Mouse (Mus musculus): ENCODE measurements around the gene Ppp1r27. TPM values are rescaled to one million over a fixed set of nuclear protein-coding genes. Genes with fewer than 3 reads are reported as not detected.
"Not testable (repeated sequence)": the region's sequence is repeated elsewhere in the genome, so short reads cannot be mapped to it uniquely, and the experiment has no call there.

Gene Ppp1r27
- polyA plus RNA-seq, 1 experiment from 2014 or later: 0.50 TPM

DNA sequence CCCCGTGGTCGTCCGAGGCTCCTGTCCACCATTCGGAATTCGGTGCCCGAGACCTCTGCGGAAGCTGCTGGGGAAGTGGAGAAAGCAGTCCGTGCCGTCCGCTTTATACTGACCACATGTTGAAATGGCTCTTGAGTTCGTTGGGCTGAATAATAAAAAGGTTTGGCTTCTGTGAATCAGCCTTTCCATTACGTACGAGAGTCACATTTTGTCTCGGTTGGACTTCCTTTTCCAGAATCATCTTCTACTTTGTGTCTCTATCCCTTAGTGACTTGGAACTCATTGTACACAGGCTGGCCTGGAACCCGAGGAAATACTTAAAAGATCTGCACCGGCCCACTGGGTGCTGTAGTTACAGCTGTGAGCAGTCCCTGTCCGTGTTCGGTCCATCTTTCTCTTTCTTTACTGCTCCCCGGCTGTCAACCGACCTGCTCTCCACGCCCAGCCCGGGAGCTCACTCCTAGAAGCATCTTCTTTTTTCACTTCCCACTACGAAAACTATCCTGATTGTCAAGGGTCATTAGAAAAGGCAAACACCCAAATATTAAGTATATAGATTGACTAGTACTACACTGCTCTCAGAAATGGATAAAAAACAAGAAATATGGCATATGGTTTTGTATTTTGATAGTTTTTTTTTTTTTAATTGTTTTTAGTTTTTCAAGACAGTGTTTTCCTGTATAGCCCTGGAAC lies 22.8 kb upstream of the Ppp1r27 start:
- peak overlapping the region; percentile 96 for H3K27ac ChIP-seq
- H3K9me3 ChIP-seq (replicated peaks): no peaks in the 10 kb centered on the region
- ATAC-seq (replicated peaks; ENCODE audit: insufficient number of reproducible peaks, insufficient read depth, low FRiP score, low read depth): no peak; the same call in 1 of the 2 replicates
- H3K4me3 ChIP-seq: peak overlapping the region; percentile 93
- H3K4me2 ChIP-seq: peak overlapping the region; percentile 83
- H3K9ac ChIP-seq: peak overlapping the region; percentile 79
- H3K27me3 ChIP-seq: no peaks in the 10 kb centered on the region
- WGBS: 0% methylated on average over 23 of the region's 23 CpGs
- peaks cover 22% of the 10 kb centered on the region for H3K4me1 ChIP-seq (replicated peaks)
- H3K36me3 ChIP-seq: peaks cover 39% of the 10 kb centered on the region

GRCm38 (mm10) chr11:120572752-120573584 lies 22.0 kb upstream of the Ppp1r27 start, which contains the start of gene P4hb:
Gene P4hb (minus strand): TSS chr11:120573253.
- WGBS: under 1% methylated on average over 87 of the region's 94 CpGs
- peak; percentile 97 for ATAC-seq (replicated peaks; ENCODE audit: insufficient number of reproducible peaks, insufficient read depth, low FRiP score, low read depth)
- peak within 1 kb of the TSS; percentile 93 for H3K4me3 ChIP-seq
- peak within 1 kb of the TSS; percentile 83 for H3K4me2 ChIP-seq
- H3K27ac ChIP-seq: peak within 1 kb of the TSS; percentile 96
- peaks cover 39% of the 10 kb centered on the region for H3K36me3 ChIP-seq
- H3K4me1 ChIP-seq (replicated peaks): peaks cover 22% of the 10 kb centered on the region
- H3K9me3 ChIP-seq (replicated peaks): no peaks in the 10 kb centered on the region
- no peaks in the 10 kb centered on the region for H3K27me3 ChIP-seq
- peak within 1 kb of the TSS; percentile 93 for H3K9ac ChIP-seq

GRCm38 (mm10) chr11:120572417-120572751 lies 21.5 kb upstream of the Ppp1r27 start:
- ATAC-seq (replicated peaks; ENCODE audit: insufficient number of reproducible peaks, insufficient read depth, low FRiP score, low read depth): peak; percentile 16
- Histone ChIP-seq H3K36me3 (peaks cover 39% of the 10 kb centered on the region), H3K9me3 (replicated peaks) (no peaks in the 10 kb centered on the region), H3K4me3 (peak overlapping the region; percentile 93), H3K27me3 (no peaks in the 10 kb centered on the region), H3K9ac (peak overlapping the region; percentile 93), H3K4me1 (replicated peaks) (peaks cover 22% of the 10 kb centered on the region), H3K27ac (peak overlapping the region; percentile 89), H3K4me2 (peak overlapping the region; percentile 70)
- whole genome bisulfite sequencing: under 1% methylated on average over 24 of the region's 24 CpGs

DNA sequence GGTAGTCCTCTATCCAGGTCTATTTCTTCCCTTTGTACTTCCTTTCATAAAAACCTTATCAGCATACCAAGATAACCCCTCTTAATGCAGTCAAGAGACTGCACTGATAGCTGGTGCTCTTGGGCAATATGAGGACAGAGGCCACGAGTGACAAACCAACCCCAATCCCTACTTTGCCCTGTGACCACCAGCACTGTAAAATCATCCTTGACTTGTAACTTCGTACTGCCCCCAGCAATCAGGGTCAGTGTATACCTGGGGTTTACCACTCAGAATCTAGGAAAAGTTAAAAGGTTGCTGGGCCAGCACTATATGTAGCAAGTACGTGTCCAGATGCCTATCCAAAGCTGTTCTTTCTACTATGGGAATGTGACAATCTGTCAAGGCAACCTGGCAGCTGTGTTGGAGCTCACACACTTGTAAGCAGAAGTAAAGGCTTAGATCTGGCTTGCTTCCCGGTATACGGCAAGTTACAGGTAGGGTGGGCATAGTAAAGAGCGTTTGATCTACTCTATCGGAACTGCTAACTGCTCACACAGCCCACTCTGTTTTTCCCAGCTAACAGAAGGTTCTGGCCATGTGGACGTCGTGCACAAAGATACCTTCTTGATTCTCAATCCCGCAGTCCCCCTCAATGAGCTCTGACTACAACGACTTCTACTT lies 21.0 kb upstream of the Ppp1r27 start:
- Histone ChIP-seq H3K4me2 (peak overlapping the region; percentile 70), H3K36me3 (peaks cover 40% of the 10 kb centered on the region), H3K9me3 (replicated peaks) (no peaks in the 10 kb centered on the region), H3K27me3 (no peaks in the 10 kb centered on the region), H3K27ac (peak overlapping the region; percentile 89), H3K9ac (peak overlapping the region; percentile 93), H3K4me1 (replicated peaks) (peaks cover 22% of the 10 kb centered on the region), H3K4me3 (peak overlapping the region; percentile 93)
- WGBS: 4% methylated on average over 11 of the region's 11 CpGs
- ATAC-seq (replicated peaks; ENCODE audit: insufficient number of reproducible peaks, insufficient read depth, low FRiP score, low read depth): no peak

DNA sequence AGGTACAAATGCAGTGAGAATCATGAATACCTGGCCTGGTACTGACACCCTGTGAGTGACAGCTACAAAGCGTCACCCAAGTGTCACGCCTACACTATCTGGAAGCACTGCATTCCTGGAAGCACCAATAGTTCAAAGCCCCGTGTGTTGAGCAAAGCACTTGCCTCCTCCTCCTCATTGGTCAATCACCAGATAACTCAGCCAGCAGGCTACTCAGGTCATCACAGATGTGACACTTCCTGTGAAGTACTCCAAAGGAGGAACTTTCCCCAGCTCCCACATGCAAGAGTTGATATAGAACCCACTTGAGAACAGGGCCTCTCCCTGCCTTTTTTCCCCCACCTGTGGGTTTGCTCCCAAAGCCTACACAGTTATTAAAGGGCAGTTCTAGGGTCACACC lies 20.2 kb upstream of the Ppp1r27 start:
- 39% methylated on average over 3 of the region's 3 CpGs for WGBS
- peak overlapping the region; percentile 93 for H3K9ac ChIP-seq
- peaks cover 22% of the 10 kb centered on the region for H3K4me1 ChIP-seq (replicated peaks)
- no peak overlapping the region for H3K27ac ChIP-seq
- H3K4me3 ChIP-seq: peak overlapping the region; percentile 93
- no peaks in the 10 kb centered on the region for H3K9me3 ChIP-seq (replicated peaks)
- H3K4me2 ChIP-seq: peak overlapping the region; percentile 70
- no peaks in the 10 kb centered on the region for H3K27me3 ChIP-seq
- peaks cover 48% of the 10 kb centered on the region for H3K36me3 ChIP-seq
- ATAC-seq (replicated peaks; ENCODE audit: insufficient number of reproducible peaks, insufficient read depth, low FRiP score, low read depth): no peak

DNA sequence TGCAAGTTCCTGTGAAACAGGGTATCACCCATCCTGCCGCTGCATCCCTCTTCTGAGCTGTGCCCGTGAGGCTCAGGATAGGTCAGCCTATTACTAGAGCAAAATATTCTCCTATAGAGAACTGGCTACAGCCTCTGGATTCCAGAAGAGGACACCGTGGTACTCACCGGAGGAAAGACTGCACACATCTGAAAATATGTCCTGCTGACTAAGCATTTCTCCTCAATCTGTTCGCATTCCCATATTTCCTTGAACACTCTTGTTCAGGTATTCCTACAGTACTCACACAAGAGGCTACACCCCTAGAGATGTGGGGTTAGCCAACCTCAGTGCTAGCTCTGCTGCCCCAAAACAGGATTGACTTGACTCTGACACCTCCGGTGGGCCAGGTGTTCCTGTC lies 17.4 kb upstream of the Ppp1r27 start:
- H3K9me3 ChIP-seq (replicated peaks): no peaks in the 10 kb centered on the region
- H3K36me3 ChIP-seq: peaks cover 73% of the 10 kb centered on the region
- no peak overlapping the region for H3K4me3 ChIP-seq
- H3K4me2 ChIP-seq: no peak overlapping the region
- no peak overlapping the region for H3K27ac ChIP-seq
- H3K4me1 ChIP-seq (replicated peaks): peaks cover 14% of the 10 kb centered on the region
- no peaks in the 10 kb centered on the region for H3K27me3 ChIP-seq
- no peak for ATAC-seq (replicated peaks; ENCODE audit: insufficient number of reproducible peaks, insufficient read depth, low FRiP score, low read depth)
- 83% methylated on average over 6 of the region's 6 CpGs for WGBS
- H3K9ac ChIP-seq: no peak overlapping the region

DNA sequence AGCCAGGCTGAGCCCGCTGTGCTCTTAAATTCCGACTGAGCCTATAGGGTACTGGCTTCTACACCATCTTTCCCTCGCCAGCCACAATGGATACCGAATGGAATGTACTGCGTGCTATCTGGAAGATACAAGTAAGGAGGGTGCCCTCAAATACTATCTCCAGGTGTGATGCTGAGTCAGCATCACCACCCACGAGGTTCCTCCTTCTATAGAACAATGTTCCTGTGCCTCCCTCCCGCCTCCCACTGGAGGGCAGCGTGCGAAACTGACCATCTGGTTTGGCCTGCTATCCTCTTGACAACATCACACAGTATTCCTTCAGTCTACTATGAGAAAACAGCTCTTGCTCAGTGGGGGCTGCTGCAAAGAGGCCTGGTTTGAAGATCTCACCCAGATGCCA lies 14.2 kb upstream of the Ppp1r27 start:
- Histone ChIP-seq H3K27me3 (no peaks in the 10 kb centered on the region), H3K4me2 (no peak overlapping the region), H3K9ac (no peak overlapping the region), H3K4me3 (no peak overlapping the region), H3K4me1 (replicated peaks) (no peaks in the 10 kb centered on the region), H3K27ac (no peak overlapping the region), H3K9me3 (replicated peaks) (no peaks in the 10 kb centered on the region), H3K36me3 (peaks cover 93% of the 10 kb centered on the region)
- no peak for ATAC-seq (replicated peaks; ENCODE audit: insufficient number of reproducible peaks, insufficient read depth, low FRiP score, low read depth)
- 80% methylated on average over 9 of the region's 9 CpGs for WGBS

GRCm38 (mm10) chr11:120562949-120563348 lies 12.0 kb upstream of the Ppp1r27 start:
- 95% methylated on average over 13 of the region's 13 CpGs for WGBS
- no peak overlapping the region for H3K4me2 ChIP-seq
- no peak overlapping the region for H3K27ac ChIP-seq
- H3K36me3 ChIP-seq: peaks cover 90% of the 10 kb centered on the region
- no peaks in the 10 kb centered on the region for H3K9me3 ChIP-seq (replicated peaks)
- no peak for ATAC-seq (replicated peaks; ENCODE audit: insufficient number of reproducible peaks, insufficient read depth, low FRiP score, low read depth)
- H3K9ac ChIP-seq: no peak overlapping the region
- no peak overlapping the region for H3K4me3 ChIP-seq
- no peaks in the 10 kb centered on the region for H3K27me3 ChIP-seq
- H3K4me1 ChIP-seq (replicated peaks): no peaks in the 10 kb centered on the region

DNA sequence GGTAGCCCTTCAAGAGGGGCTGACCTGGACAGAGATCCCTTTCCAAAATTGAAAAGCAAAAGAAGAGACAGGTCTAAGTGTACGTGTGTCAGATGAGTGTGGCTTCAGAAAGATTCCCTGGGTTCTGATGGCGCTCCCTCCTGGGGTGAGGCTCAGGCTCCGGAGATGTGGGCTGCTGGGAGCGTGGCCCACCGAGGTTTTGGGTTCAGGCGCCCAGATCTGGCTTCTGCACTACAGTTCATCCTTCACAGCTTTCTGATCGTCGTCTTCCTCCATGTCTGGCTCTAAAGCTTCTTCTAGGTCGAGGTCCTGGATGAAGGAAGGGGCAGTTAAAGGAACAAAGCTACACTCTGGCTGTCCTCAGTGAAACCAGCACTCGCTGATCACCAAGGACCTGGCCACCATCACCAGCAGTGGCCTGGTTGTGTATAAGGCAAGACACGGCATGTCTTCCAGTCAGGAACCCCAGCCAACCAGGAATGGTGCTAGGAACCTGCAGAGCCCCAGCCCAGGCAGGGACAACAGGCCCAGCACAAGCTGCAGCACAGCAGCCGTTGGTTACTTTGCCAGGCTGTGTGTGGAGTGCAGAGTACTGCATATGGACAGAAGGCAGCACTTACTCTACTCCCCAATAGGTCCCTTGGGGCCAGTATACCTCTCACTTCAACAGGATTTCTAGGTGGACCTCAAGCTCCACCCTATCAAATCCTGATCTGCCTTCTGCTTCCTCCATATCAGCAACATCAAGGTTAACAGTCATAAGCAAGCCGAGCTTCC lies 10.2 kb upstream of the Ppp1r27 start:
- Histone ChIP-seq H3K4me3 (no peak overlapping the region), H3K27ac (no peak overlapping the region), H3K36me3 (peaks cover 72% of the 10 kb centered on the region), H3K27me3 (no peaks in the 10 kb centered on the region), H3K4me1 (replicated peaks) (no peaks in the 10 kb centered on the region), H3K9me3 (replicated peaks) (no peaks in the 10 kb centered on the region), H3K4me2 (no peak overlapping the region), H3K9ac (no peak overlapping the region)
- ATAC-seq (replicated peaks; ENCODE audit: insufficient number of reproducible peaks, insufficient read depth, low FRiP score, low read depth): 0 out of 2 replicates have a peak, but pooled peaks have one; percentile 31
- 91% methylated on average over 13 of the region's 13 CpGs for WGBS

DNA sequence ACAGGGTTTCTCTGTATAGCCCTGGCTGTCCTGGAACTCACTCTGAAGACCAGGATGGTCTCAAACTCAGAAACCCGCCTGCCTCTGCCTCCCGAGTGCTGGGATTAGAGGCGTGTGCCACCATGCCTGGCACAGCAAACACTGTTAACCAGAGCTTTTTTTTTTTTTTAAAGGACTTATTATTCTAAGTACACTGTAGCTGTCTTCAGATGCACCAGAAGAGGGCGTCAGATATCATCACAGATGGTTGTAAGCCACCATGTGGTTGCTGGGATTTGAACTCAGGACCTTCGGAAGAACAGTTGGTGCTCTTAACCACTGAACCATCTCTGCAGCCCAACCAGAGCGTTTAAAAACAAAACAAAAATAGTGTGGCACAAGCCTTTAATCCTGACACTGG lies 7.9 kb upstream of the Ppp1r27 start:
- not testable (repeated sequence) for ATAC-seq (replicated peaks; ENCODE audit: insufficient number of reproducible peaks, insufficient read depth, low FRiP score, low read depth); H3K4me3 ChIP-seq; H3K9me3 ChIP-seq (replicated peaks); H3K9ac ChIP-seq; H3K27me3 ChIP-seq; H3K4me2 ChIP-seq; H3K27ac ChIP-seq
- Histone ChIP-seq H3K36me3 (peaks cover 52% of the 10 kb centered on the region), H3K4me1 (replicated peaks) (peaks cover 11% of the 10 kb centered on the region; the same call in 1 of the 2 replicates)
- 87% methylated on average over 6 of the region's 6 CpGs for WGBS
